Mouse (Mus musculus) limb, embryonic 15.5 days (tissue): ENCODE measurements around the gene Rassf7. TPM values are rescaled to one million over a fixed set of nuclear protein-coding genes. Genes with fewer than 3 reads are reported as not detected.

Source experiments
- ATAC-seq: fragments of 200-750 bp; cut with Nextera tagmentation; 2 replicates; pipeline ENCODE4 v1.8.0; 2017; ENCODE audit warnings: low read depth, moderate TSS enrichment; ENCODE audit not compliant: insufficient number of reproducible peaks, low FRiP score, low TSS enrichment
- H3K27ac ChIP-seq: fragments of 300-500 bp; sonication (generic); 2 replicates; pipeline ENCODE4 v1.5.1; 2015; ENCODE audit warnings: moderate library complexity, mild to moderate bottlenecking, inconsistent platforms
- H3K27me3 ChIP-seq: fragments of 300-500 bp; sonication (generic); 2 replicates; pipeline ENCODE4 v1.6.1; 2015; ENCODE audit warnings: inconsistent platforms
- H3K36me3 ChIP-seq: fragments of 300-500 bp; sonication (generic); 2 replicates; pipeline ENCODE4 v1.6.1; 2015; ENCODE audit warnings: inconsistent platforms
- H3K4me1 ChIP-seq: fragments of 300-500 bp; sonication (generic); 2 replicates; pipeline ENCODE4 v1.6.1; 2015; ENCODE audit warnings: inconsistent platforms
- H3K4me2 ChIP-seq: fragments of 300-500 bp; sonication (generic); 2 replicates; pipeline ENCODE4 v1.6.1; 2015; ENCODE audit warnings: mild to moderate bottlenecking, inconsistent platforms
- H3K4me3 ChIP-seq: fragments of 300-500 bp; sonication (generic); 2 replicates; pipeline ENCODE4 v1.5.1; 2015; ENCODE audit warnings: mild to moderate bottlenecking, inconsistent platforms
- H3K9ac ChIP-seq: fragments of 300-500 bp; sonication (generic); 2 replicates; pipeline ENCODE4 v1.6.1; 2015; ENCODE audit warnings: inconsistent platforms
- H3K9me3 ChIP-seq: fragments of 300-500 bp; sonication (generic); 2 replicates; pipeline ENCODE4 v1.6.1; 2016; ENCODE audit warnings: inconsistent platforms
- WGBS: fragments of 180-500 bp; shearing (Covaris S2); methylation state at CpG from one replicate; pipeline ENCODE4 v1.1.7; 2015; 5-methylcytosine and 5-hydroxymethylcytosine counted together
- polyA plus RNA-seq: library from polyadenylated mRNA; unstranded; fragments of >200 nt; fragmentation: Nextera tagmentation; extraction: Ambion mirVana; gene quantifications from 2 replicates; pipeline ENCODE4 v1.2.1, GENCODE M21; 2015

Gene Rassf7
- polyA plus RNA-seq, 1 experiment from 2014 or later = 56.1 TPM

GRCm38 (mm10) chr7:141190220-141190619 is 25.4 kb upstream of the Rassf7 start:
- no peak for ATAC-seq
- no peak overlapping the region for H3K27ac ChIP-seq
- peaks cover 24% of the 10 kb centered on the region for H3K4me1 ChIP-seq
- WGBS = 91% methylated on average over 3 of the region's 3 CpGs
- no peak overlapping the region for H3K4me3 ChIP-seq
- no peaks in the 10 kb centered on the region for H3K27me3 ChIP-seq
- peaks cover 36% of the 10 kb centered on the region for H3K36me3 ChIP-seq
- H3K4me2 ChIP-seq = no peak overlapping the region
- no peak overlapping the region for H3K9ac ChIP-seq
- H3K9me3 ChIP-seq = no peaks in the 10 kb centered on the region

GRCm38 (mm10) chr7:141191036-141191435 is 24.6 kb upstream of the Rassf7 start:
- ATAC-seq = no peak
- 86% methylated on average over 14 of the region's 14 CpGs for WGBS
- peak overlapping the region; percentile 0; the same call in 1 of the 2 replicates for H3K4me2 ChIP-seq
- H3K9me3 ChIP-seq = no peaks in the 10 kb centered on the region
- H3K4me1 ChIP-seq = peaks cover 28% of the 10 kb centered on the region
- peaks cover 36% of the 10 kb centered on the region for H3K36me3 ChIP-seq
- H3K9ac ChIP-seq = no peak overlapping the region
- H3K27ac ChIP-seq = no peak overlapping the region
- no peak overlapping the region for H3K4me3 ChIP-seq
- no peaks in the 10 kb centered on the region for H3K27me3 ChIP-seq

- Histone ChIP-seq H3K27ac (no peak overlapping the region), H3K27me3 (no peaks in the 10 kb centered on the region), H3K4me1 (peaks cover 28% of the 10 kb centered on the region), H3K9me3 (no peaks in the 10 kb centered on the region), H3K9ac (no peak overlapping the region; the same call in 1 of the 2 replicates), H3K4me2 (peak overlapping the region; percentile 93), H3K36me3 (peaks cover 36% of the 10 kb centered on the region), H3K4me3 (peak overlapping the region; percentile 78)
- no peak for ATAC-seq
- WGBS = 87% methylated on average over 24 of the region's 24 CpGs
These were observed 23.6 kb upstream of the Rassf7 start for GRCm38 (mm10) chr7:141191796-141192685.

- no peak for ATAC-seq
- 25% methylated on average over 12 of the region's 12 CpGs for WGBS
These were observed 22.8 kb upstream of the Rassf7 start for GRCm38 (mm10) chr7:141192776-141193347.

GRCm38 (mm10) chr7:141193348-141193856 is 22.3 kb upstream of the Rassf7 start:
- Histone ChIP-seq H3K27ac (peak overlapping the region; percentile 91), H3K36me3 (peaks cover 39% of the 10 kb centered on the region), H3K9me3 (no peaks in the 10 kb centered on the region), H3K9ac (peak overlapping the region; percentile 89), H3K4me3 (peak overlapping the region; percentile 78), H3K27me3 (no peaks in the 10 kb centered on the region), H3K4me1 (peaks cover 28% of the 10 kb centered on the region), H3K4me2 (peak overlapping the region; percentile 93)
- no peak; the same call in 1 of the 2 replicates for ATAC-seq
- WGBS = under 1% methylated on average over 43 of the region's 43 CpGs

More at GRCm38 (mm10) chr7:141192776-141193347, 22.8 kb upstream of the Rassf7 start:
- peak overlapping the region; percentile 89 for H3K9ac ChIP-seq
- H3K4me1 ChIP-seq = peaks cover 28% of the 10 kb centered on the region
- H3K4me3 ChIP-seq = peak overlapping the region; percentile 78
- peaks cover 39% of the 10 kb centered on the region for H3K36me3 ChIP-seq
- no peaks in the 10 kb centered on the region for H3K9me3 ChIP-seq
- H3K4me2 ChIP-seq = peak overlapping the region; percentile 93
- H3K27me3 ChIP-seq = no peaks in the 10 kb centered on the region
- peak overlapping the region; percentile 91 for H3K27ac ChIP-seq

- peaks cover 28% of the 10 kb centered on the region for H3K4me1 ChIP-seq
- H3K4me2 ChIP-seq = peak within 1 kb of the TSS; percentile 93
- H3K27ac ChIP-seq = peak within 1 kb of the TSS; percentile 91
- WGBS = under 1% methylated on average over 38 of the region's 39 CpGs
- ATAC-seq = peak; percentile 94
- no peaks in the 10 kb centered on the region for H3K9me3 ChIP-seq
- H3K4me3 ChIP-seq = peak within 1 kb of the TSS; percentile 78
- H3K9ac ChIP-seq = peak within 1 kb of the TSS; percentile 89
- H3K36me3 ChIP-seq = peaks cover 38% of the 10 kb centered on the region
- no peaks in the 10 kb centered on the region for H3K27me3 ChIP-seq
These were observed 21.7 kb upstream of the Rassf7 start, which contains the start of the genes Hras and Lrrc56 for GRCm38 (mm10) chr7:141193948-141194347. Gene Hras (minus strand): TSS chr7:141194005. Gene Lrrc56 (plus strand): TSS chr7:141194157.

- peaks cover 28% of the 10 kb centered on the region for H3K4me1 ChIP-seq
- H3K27me3 ChIP-seq = no peaks in the 10 kb centered on the region
- H3K36me3 ChIP-seq = peaks cover 34% of the 10 kb centered on the region
- peak overlapping the region; percentile 88 for H3K27ac ChIP-seq
- H3K9me3 ChIP-seq = no peaks in the 10 kb centered on the region
- under 1% methylated on average over 23 of the region's 23 CpGs for WGBS
- H3K4me3 ChIP-seq = peak overlapping the region; percentile 78
- H3K9ac ChIP-seq = peak overlapping the region; percentile 51
- no peak for ATAC-seq
- peak overlapping the region; percentile 93 for H3K4me2 ChIP-seq
These were observed 21.3 kb upstream of the Rassf7 start for GRCm38 (mm10) chr7:141194409-141194808.

- Histone ChIP-seq H3K27me3 (no peaks in the 10 kb centered on the region), H3K27ac (peak overlapping the region; percentile 88), H3K9ac (peak overlapping the region; percentile 51; the same call in 1 of the 2 replicates), H3K4me2 (peak overlapping the region; percentile 93), H3K4me1 (peaks cover 28% of the 10 kb centered on the region), H3K9me3 (no peaks in the 10 kb centered on the region), H3K36me3 (peaks cover 33% of the 10 kb centered on the region), H3K4me3 (peak overlapping the region; percentile 78)
- ATAC-seq = no peak
- under 1% methylated on average over 28 of the region's 28 CpGs for WGBS
These were observed 20.8 kb upstream of the Rassf7 start for GRCm38 (mm10) chr7:141194830-141195229.

- H3K4me3 ChIP-seq = no peak overlapping the region
These were observed 19.9 kb upstream of the Rassf7 start for GRCm38 (mm10) chr7:141195754-141196153.

GRCm38 (mm10) chr7:141196619-141197282 is 18.9 kb upstream of the Rassf7 start:
- Histone ChIP-seq H3K27ac (no peak overlapping the region), H3K9me3 (no peaks in the 10 kb centered on the region), H3K9ac (no peak overlapping the region), H3K4me2 (no peak overlapping the region), H3K4me1 (peaks cover 25% of the 10 kb centered on the region), H3K4me3 (no peak overlapping the region), H3K36me3 (peaks cover 14% of the 10 kb centered on the region), H3K27me3 (no peaks in the 10 kb centered on the region)
- ATAC-seq = no peak
- WGBS = 88% methylated on average over 8 of the region's 8 CpGs

More at GRCm38 (mm10) chr7:141195754-141196153, 19.9 kb upstream of the Rassf7 start:
- no peak overlapping the region for H3K9ac ChIP-seq
- no peaks in the 10 kb centered on the region for H3K9me3 ChIP-seq
- H3K27me3 ChIP-seq = no peaks in the 10 kb centered on the region
- H3K36me3 ChIP-seq = peaks cover 24% of the 10 kb centered on the region
- H3K4me1 ChIP-seq = peaks cover 28% of the 10 kb centered on the region
- no peak for ATAC-seq
- no peak overlapping the region for H3K27ac ChIP-seq
- no peak overlapping the region for H3K4me2 ChIP-seq
- WGBS = 91% methylated on average over 2 of the region's 2 CpGs

GRCm38 (mm10) chr7:141198121-141198520 is 17.5 kb upstream of the Rassf7 start:
- Histone ChIP-seq H3K27me3 (no peaks in the 10 kb centered on the region), H3K9me3 (no peaks in the 10 kb centered on the region), H3K9ac (no peak overlapping the region), H3K27ac (no peak overlapping the region), H3K36me3 (0 out of 2 replicates have a peak, but pooled peaks cover 8% of the 10 kb centered on the region), H3K4me1 (peaks cover 11% of the 10 kb centered on the region), H3K4me3 (no peak overlapping the region), H3K4me2 (no peak overlapping the region)
- ATAC-seq = no peak
- WGBS = 91% methylated on average over 4 of the region's 4 CpGs
